Mouse (Mus musculus) adrenal gland, adult 2 months (tissue): ENCODE data around the gene Gm12258. TPM values are rescaled to one million over a fixed set of nuclear protein-coding genes. Genes with fewer than 3 reads are reported as not detected.
"Not testable (repeated sequence)": the region's sequence is repeated elsewhere in the genome, so short reads cannot be mapped to it uniquely, and the experiment has no call there.

ENCODE experiments used
- DNase-seq: peaks from one replicate; pipeline ENCODE4 v3.0.0; 2021
- long read RNA-seq: library from polyadenylated mRNA; stranded (forward); transcript quantifications from one replicate; pipeline ENCODE4 v2.0.0, GENCODE M21; 2021
- polyA plus RNA-seq: library from polyadenylated mRNA; depleted of rRNA; stranded (reverse); fragments of >200 nt; gene quantifications from 2 replicates; pipeline ENCODE4 v1.2.3, GENCODE M21; 2012; rRNA removed
- total RNA-seq, 2 experiments: library from RNA; stranded (reverse); gene quantifications; 2 replicates each; pipeline ENCODE4 v1.2.3; 2021

The Gm12258 gene
- total RNA-seq (1 to 10 TPM; 4.6 to 5.0 TPM), polyA plus RNA-seq (0.73 and 1.3 TPM in 2 replicates)
- long read RNA-seq, full-length matches to known transcripts = 4 of 4 reads
- long read RNA-seq, partial matches to known transcripts = 0 of 4 reads
- long read RNA-seq, other reads (novel, unspliced or antisense) = 0 of 4 reads

- peak; percentile 92 for DNase-seq
Observed at GRCm38 (mm10) chr11:58846919-58847461, at the start of gene Gm12258. TSS of gene Gm12258 (plus strand) at chr11:58847158.

- no peak for DNase-seq
Observed at GRCm38 (mm10) chr11:58799747-58800146, 47.2 kb upstream of the Gm12258 start.

DNA sequence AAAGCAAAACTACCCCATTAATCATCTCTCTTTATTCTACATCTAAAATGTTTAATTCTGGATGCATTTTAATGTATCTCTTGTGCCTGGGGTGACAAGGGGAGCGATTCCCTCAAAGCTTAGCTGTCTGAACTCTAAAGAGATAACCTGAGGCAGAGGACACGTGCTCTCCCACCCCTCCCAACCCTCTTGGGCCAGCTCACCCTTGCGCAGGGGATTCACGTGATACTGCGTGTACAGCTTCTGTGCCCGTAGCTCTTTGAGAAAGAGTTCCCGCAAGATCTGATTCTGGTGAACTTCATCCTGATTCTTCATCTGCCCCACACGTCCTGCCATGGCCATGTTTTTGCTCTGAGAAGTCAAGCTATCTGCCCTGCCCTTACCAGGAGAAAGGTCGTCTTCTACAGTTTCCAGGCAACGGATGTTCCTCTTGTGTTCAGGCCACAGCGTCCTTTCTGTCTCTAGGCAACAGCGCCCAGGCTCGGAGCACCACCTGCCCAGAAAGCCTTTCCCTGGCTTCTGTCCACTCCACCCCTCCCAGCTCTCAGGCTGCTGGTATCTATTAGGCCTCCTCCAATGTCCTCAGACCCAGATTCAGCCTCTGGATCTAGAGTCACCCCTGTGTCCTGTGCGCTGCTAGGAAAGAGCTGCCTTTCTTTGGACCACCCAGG is 45.3 kb upstream of the Gm12258 start, which contains the start of gene Fam183b:
TSS of gene Fam183b (minus strand) at position 403 of the 671 bp plus-strand sequence.
- peak; percentile 13 for DNase-seq

GRCm38 (mm10) chr11:58803871-58804270 is 43.1 kb upstream of the Gm12258 start:
- no peak for DNase-seq

DNA sequence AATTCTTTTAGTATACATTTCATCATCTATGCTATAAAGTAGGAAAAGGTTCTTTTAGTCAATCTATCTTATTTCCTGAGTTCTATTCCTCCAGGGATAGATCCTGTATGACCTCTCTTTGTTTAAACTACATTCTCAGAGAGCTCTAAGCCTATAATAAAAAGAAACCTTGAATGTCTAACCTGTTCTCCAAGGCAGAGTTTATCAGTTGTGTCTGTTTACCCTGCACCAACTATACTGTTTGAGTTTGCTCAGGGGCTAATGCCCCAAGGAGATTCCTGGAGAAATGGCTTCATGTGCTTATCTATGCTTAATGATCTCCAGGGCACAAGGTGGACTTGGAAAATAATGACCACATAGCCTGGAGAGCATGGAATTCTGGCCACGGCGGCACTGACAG is 42.6 kb upstream of the Gm12258 start:
- no peak for DNase-seq

- no peak for DNase-seq
Observed at GRCm38 (mm10) chr11:58812001-58812400, 35.0 kb upstream of the Gm12258 start.

- DNase-seq = not testable (repeated sequence)
Observed at GRCm38 (mm10) chr11:58814700-58815099, 32.3 kb upstream of the Gm12258 start, which contains the start of gene Olfr313. TSS of gene Olfr313 (plus strand) at chr11:58815000.

GRCm38 (mm10) chr11:58815676-58816075 is 31.3 kb upstream of the Gm12258 start:
- no peak for DNase-seq

DNA sequence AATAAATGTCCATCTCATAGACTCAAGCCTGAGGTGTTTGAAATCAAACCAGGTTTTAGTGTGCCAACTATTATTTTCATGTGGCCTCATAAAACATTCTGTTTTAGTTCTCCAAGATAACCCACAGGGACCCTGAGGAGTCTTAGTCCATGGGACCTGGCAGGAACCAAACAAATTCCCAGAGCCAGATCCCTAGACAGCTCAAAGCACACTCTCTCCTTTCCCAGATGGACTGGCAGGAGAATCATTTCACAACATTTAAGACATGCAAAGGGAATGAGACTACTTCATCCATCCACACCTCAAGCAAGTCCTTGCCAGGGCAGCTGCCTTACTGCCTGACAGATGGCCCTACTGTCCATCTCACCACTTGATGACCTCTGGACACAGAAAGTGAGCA is 18.0 kb upstream of the Gm12258 start, which contains the start of gene Olfr312:
TSS of gene Olfr312 (plus strand) at position 301 of the 400 bp plus-strand sequence.
- DNase-seq = not testable (repeated sequence)

DNA sequence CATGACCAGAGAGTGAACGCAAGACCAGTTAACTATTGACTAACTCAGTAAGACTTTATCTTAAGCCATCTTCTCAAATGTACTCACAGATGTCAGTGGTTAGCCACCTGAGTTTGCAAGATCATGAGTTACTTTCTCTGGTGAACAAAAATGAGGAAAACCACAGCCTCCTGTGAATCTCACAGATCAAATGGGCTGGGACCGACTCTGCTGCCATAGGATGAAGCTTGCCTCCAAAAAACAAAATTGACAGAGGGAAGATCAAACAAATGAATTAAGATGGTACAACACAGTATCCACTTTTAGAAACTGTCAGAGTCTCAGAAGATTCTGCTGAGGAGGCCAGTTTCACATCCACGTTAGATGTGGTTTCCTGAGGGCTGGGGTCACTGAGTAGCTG is 17.2 kb upstream of the Gm12258 start:
- no peak for DNase-seq

GRCm38 (mm10) chr11:58832541-58832940 is 14.4 kb upstream of the Gm12258 start:
- not testable (repeated sequence) for DNase-seq

DNA sequence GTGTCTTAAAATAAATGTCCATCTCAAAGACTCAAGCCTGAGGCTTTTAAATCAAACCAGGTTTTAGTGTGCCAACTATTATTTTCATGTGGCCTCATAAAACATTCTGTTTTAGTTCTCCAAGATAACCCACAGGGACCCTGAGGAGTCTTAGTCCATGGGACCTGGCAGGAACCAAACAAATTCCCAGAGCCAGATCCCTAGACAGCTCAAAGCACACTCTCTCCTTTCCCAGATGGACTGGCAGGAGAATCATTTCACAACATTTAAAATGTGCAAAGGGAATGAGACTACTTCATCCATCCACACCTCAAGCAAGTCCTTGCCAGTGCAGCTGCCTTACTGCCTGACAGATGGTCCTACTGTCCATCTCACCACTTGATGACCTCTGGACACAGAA is 8.0 kb upstream of the Gm12258 start, which contains the start of gene Olfr311:
TSS of gene Olfr311 (plus strand) at position 301 of the 400 bp plus-strand sequence.
- DNase-seq = not testable (repeated sequence)

- no peak for DNase-seq
Observed at GRCm38 (mm10) chr11:58847636-58848035, 678 bp downstream of the Gm12258 start.

- DNase-seq = no peak
Observed at GRCm38 (mm10) chr11:58849731-58850130, 2.8 kb downstream of the Gm12258 start.

- DNase-seq = no peak
Observed at GRCm38 (mm10) chr11:58860744-58861143, 13.8 kb downstream of the Gm12258 start.

DNA sequence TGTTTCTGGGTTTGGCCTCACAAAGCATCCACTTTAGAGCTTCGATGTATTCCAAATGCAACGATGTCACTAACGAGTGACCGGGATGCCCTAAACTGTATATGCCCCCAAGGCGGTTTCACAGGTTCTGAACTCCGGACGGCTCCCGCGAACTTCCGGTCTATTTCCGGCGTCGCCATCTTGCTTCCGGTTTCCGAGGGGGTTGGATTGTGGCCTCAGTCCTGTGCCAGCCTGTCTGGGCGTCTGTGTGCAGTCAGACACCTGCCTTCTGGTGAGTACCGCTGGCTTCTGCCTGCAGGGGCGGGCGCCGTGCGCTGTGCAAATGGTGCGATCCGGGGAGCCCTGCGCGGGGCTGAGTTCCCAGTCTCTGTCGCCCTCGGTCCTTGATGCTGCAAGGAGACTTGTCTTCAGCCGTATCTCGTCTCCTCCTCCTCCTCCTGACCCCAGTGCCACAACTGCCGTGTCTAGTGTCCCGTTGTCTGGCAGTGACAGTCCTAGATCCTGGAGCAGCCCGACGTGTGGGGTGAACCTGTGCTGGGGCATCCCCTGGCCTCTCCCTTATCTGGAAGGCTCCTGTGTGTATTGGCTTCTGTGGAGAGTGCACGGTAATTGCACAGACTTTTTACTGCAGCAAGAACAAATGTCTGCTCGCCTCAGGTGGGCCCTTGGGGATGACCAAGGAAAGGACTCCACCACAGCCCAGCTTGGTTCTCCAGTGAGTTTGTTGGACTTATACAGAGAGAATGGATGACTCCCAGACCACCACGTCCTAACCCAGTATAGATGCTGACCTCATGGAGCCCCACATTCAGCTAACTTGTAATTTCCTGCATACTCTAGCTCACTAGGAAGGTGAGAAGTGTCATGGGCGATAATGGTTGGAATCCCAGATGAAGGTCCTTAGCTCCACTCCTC is 20.3 kb downstream of the Gm12258 start, which contains the start of gene 2810021J22Rik:
TSS of gene 2810021J22Rik (plus strand) at position 178 of the 915 bp plus-strand sequence.
- DNase-seq = peak; percentile 86

GRCm38 (mm10) chr11:58867954-58868330 is 21.0 kb downstream of the Gm12258 start:
- DNase-seq = no peak

GRCm38 (mm10) chr11:58870961-58871360 is 24.0 kb downstream of the Gm12258 start:
- peak; percentile 31 for DNase-seq

DNA sequence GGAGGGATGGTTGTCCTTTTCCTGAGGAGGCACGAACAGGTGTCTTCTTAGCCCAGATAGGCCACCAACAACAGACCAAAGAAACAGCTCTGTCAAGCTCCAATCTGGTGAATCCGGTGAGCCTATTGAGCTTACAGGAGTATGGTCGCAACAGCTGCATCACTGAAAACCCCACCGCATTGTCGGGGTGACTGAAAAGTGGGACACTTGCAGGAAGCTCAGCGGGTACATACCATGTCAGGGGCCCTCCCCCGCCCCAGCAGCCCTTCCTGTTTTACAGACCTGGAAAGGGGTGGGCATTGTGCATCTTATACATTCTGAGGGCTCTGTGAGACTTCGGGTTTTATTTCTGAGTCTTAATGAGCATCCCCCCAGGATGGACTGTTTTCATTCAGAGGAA is 36.8 kb downstream of the Gm12258 start:
- no peak for DNase-seq

DNA sequence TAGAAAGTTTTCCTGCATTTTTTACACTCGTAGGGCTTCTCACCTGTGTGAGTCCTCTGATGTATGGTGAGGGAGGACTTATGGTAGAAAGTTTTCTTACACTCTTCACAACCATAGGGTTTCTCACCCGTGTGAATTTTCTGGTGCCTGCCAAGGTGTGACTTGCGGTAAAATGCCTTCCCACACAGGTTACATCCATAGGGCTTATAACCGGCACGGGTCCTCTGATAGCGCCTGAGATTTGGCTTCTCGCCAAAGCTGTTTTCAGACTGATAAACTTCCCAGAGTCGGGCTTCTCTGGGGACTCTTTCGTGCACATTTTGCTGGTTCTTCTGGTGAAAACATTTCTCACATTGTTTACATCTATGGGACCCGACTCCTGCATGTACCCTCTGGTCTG is 43.6 kb downstream of the Gm12258 start:
- DNase-seq = no peak

DNA sequence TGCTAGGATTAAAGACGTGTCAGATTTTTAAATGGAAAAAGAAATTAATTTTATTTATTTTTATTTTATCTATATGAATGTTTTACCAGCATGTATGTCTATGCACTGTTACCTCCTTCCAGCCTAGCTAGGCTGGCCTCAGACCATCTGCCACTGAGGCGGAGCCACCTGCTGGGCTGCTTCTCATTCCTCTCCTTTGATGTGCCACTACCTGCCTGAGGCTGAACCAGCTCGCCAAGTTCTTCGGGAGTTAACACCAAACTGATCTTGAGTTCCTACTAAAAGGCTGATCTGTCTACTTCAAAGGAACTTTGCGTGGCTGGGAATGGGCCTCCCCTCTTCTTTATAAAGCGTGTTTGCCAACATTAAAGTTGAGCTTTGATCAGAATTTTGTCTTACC is 47.5 kb downstream of the Gm12258 start:
- DNase-seq = no peak

GRCm38 (mm10) chr11:58897485-58897884 is 50.5 kb downstream of the Gm12258 start:
- no peak for DNase-seq
